Mouse (Mus musculus) right cerebral cortex, postnatal 25 days (tissue): ENCODE measurements around the gene Arl5a.

Experiments
- DNase-seq: peaks from one replicate; pipeline ENCODE4 v3.0.0; 2022

The Arl5a gene

DNA sequence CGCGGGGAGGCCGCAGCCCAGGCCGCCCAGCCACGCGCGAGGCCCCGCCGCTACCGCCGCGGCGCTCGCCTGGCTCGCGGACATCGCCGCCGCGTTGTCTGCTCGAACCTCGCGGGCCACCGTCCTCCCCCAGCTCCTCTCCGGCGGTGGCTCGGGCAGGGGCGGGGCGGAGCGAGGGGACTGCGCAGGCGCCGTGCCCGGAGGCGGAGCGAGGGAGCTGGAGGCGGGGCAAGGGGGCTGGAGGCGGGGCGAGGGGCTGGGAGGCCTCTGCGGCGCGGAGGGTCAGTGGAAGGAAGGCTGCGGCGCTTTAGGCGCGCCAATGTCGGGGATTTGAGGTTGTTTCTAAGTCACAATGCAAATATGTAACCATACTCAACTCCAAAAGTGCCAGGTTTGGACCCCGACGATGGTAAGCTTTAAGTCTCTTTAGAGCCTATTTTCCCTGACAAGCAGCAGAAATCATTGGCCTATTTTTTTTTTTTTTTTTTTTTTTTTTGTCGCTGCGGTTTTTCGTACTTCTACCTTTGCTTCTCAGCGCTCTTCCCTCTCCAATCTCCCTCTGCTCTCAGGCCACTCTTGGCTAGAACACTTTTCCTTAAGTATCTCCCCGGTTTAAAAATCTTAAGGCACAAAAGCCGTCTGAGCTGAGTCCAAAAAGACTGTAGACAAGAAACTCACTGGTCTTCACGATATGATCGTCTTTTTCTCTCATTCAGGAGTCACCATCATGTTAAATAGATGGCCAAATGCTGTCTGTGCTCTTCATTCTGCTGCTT lies at the start of gene Arl5a:
Gene Arl5a (minus strand): TSS at position 155 of the 776 bp plus-strand sequence.
- peak; percentile 98 for DNase-seq

DNA sequence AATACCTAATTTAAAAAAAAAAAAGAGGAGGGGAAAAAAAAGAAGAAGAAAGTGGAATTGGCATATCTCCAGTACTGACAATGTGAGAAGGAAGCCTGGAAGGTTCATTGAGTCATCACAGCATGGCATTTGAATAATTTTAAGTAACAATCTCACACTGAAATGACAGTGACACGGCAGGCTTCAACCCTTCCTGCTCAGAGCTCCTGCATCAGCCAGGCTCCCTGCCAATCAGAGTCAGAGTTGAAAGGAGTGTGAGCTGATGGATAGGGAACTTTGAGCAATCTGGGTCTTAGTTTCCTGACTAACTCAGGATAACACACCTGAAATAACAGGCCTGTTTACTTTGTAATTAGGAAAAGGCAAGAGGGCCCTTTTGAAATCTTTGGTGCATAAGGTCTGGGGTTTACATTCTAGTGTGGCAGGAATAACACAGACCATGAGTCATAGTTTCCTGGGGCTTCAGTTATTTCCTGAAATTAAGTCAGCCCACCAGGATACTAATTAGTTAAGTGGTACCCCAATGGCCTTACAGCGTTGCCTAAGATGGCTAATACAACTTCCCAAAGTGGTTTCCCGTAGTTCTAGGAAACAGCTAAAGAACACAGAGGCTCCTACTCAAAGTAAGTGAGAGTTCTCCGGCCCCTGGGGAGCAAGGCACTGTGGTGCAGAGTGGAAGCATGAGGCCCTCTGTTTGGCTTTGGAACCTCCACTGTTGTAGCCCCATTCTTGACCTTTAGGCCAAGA lies 47.0 kb upstream of the Arl5a start:
- no peak for DNase-seq

DNA sequence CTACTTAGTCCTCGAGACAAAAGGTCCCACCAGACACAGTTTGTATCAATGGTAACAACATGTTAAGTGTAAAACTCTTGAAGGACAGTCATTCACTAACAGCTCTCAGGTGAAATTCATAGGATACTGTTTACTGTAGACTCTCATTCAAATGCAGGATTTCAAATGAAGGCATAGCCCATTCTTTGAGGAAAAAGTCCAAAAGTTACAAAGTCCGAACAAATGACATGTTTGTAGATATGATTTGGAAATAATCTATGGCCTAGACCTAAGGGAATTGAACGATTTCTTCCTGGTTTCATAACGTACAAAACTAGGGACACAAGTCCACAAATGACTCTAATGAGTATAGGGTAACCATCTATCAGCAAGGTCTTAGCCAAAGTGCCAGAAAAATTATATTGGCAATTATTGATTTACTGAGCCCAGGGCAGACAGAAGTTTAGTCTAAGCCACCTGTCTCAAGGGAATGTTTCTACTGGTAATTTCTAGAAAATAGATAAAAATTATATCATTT lies 45.4 kb upstream of the Arl5a start:
- no peak for DNase-seq

DNA sequence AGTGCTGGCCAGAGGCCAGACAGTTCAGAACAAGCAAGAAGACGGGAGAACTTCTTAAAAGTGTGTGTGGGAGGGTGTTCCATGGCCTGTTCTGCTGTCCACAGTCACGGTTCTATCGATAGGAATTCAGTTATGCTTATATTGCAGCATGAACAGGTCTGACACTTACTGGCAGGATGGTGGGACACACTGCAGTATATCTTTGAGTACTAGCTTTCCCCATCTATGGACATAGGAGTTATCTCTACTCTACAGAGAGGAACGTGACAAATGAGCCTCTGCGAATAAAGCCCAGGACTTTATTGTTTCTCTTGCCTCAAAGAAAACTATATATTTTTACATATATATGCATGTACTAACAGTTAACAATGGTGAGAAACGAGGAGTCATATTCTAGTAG lies 42.9 kb upstream of the Arl5a start:
- no peak for DNase-seq

DNA sequence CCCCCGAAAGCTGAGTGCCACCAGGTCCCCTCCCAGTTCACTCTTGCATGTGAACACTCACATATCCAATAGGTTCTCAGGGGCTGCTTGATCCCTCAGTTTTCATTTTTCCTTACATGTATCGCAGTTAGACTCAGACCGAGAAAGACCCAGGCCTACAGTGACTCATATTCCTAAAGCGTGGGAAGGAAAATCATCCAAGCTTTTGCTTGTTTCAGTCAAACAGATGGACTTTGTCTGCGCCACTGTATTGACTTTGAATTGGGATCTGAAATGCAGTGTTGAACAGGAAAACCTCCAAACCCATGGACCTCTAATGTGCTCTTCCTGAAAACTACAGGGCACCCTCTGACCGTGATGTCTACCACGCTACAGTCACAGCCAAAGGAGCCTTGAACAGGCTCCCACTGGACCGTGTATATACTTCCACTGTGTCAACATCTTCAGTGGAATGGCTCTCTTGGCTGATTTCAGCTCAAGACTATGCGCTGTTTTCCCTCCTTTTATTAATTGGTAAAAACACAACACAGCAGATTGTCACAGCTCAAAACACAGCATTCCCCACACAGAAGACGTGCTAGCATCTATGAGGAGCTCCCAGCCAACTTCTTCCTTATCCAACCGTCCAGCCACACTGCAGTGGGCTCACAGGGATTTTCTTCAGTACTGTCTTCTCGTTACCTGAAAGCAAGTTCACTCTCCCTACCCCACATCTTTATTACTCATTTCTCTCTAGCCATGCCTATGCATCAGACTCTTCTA lies 36.7 kb upstream of the Arl5a start:
- no peak for DNase-seq

DNA sequence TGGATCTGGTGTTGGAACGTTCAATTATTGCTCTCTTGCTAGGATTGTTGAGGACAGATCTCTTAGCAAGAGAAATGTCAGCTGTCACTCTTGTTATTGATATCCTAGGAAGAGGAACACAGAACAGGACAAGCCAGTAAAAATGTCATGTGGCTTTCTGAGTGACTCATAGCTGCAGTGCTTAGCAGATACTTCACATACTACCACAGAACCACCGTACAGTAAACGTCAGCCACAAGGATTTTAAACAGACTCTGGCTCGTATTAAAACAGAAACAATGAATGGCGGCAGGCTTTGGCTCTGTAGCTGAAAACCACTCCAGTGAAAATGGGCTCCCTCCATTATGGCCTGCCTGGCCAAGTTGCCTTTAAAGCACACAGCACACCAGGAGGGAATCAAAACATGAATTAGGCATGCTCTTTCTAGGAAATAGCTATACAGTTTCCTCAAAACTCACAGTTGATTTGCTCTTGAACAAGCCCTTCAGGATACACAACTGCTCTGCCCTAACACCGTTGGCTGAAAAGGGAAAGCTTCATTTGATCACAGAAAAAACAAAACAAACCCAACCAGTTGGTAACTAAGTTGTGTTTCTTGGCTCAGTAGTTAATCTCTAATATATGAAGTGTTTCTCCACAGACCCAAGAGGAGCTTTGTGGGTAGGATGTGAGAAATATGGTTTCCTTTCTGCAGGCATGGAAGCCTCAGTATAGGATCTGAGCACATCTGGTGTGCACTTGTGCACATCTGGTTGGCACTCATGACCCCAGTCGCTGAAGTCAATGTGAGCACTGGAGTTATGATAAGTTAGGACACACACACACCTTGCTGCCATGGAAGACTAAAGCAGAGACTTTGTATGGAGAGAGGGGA lies 31.1 kb upstream of the Arl5a start:
- no peak for DNase-seq

DNA sequence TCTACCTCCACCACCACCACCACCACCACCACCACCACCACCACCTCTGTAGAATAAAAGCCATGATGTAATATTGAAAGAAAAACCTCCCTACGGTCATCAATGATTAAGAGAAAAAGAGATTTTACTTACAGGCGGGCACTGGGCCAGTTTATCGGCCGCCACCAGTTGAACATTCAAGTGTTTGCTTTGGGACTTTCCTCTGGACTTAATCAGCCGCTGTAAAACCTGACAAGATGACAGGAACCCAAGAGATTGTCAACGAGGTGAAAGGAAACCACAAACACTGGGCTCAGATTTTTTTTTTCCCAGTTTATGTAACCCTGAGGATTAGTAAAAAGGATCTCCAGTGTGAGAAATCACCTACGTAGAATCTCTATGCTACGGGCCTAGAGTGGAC lies 25.1 kb upstream of the Arl5a start:
- no peak for DNase-seq

DNA sequence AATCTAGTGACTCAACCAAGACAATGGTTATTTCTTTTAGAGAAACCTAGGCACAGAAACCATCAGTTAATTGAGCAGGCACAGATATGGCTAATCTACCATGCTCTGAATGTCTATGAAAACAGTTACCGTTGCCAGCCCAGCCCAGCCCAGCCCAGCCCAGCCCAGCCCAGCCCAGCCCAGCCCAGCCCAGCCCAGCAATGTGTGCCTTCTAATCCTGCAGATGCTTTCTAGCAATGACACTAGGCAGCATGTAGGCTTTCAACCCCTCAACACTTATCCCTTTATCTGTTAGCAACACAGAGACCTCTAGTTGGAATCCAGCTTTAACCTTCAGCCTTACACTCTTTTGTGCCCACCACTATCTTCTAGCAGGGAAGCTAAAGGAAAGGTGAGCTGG lies 24.2 kb upstream of the Arl5a start:
- DNase-seq = no peak

DNA sequence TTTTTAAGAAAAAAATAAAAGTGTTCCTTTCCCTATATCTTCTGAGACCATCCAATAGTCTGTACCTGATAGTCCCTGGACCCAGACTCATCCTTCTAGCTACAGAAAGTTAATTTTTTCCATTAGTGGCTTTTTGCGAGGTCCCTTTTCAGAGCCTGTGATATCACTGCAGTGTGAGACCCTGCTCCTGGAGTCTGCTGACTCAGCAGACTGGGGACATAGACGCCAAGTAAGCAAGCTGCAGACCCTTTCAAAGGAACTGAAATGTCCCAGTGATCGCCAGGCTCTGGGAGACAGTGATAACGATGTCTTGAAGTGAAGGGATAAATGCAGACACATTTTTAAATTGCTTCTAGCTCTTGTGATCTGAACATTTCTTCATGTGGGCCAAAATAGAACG lies 21.9 kb upstream of the Arl5a start:
- no peak for DNase-seq

DNA sequence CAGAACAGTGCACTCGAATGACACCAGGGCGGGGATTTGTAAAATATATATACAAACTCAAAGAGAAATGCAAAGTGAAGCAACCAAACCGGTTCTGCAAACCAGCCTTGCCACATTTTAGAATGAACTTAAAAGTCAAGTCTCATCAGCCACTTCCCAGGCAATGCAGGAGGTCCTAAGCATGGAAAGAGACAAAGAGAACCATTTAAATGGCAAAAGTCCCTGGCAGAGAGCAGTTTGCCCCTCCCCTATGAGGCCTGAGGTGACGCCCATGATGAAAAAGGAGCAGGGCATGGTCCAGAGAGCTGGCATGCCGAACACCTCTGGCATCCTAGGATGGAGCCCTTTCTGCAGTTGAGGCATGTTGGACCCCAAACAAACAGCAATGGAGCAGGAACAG lies 17.4 kb upstream of the Arl5a start:
- DNase-seq = no peak

DNA sequence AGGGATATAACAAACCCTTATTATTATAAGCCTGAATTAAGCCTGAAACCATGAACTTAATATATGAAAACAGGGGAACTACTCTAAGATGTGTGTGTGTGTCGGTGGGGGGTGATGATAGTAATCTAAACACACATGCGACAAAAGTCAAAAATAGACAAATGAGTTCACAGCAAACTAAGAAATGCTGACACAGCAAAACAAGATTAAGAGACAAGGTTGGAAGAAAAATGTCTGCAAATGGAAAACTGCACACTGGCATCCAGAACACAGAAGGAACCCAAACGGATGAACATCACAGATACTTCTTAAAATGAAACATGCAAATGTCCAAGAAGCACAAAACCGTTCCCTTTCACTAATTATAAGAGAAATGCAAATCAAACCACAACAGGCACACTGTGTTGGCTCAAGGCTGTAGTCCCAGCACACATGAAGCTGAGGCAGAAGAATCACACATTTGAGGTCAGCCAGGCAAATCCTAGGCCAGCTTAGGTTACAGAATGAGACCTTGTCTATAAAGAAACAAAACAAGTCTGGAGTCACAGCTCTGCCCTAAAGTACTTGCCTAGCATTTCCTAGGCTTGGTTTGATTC lies 15.8 kb upstream of the Arl5a start:
- no peak for DNase-seq

DNA sequence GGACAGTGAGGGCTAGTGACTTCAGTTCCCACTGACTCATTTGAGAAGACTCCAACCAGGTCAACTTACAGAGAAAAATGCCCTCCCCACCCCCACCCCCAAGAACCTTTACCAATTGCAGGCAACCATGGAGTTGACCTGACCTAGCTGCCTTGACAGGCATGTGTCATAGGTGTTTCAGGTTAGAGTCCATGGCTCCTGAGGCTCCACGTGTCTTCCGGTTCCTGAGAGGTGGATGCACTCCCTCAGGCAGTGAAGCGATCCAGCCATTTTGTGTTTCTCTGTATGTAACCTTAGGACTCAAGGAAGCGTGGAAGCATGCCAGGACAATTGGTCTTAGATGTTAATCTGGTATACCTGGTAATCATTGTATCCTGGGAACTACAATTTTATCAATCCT lies 13.7 kb upstream of the Arl5a start:
- no peak for DNase-seq

DNA sequence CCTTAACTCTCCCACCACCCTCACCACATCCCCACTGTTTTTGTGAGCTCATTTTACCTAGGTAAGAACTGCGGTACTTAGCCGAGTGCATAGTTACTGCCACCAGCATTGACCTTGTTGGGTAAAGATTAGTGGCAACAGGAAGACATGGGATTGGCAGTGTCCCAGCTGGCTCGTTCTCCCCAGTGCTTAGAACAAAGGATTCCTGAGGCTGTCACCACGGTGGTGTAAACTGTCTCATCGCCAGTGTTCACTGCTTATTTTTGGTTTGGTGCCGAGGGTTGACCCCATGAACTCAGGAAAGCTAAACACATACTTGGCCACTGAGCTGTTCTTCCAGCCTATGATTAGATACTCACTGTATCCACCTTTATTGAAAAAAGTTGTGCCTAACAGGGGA lies 13.3 kb upstream of the Arl5a start:
- DNase-seq = no peak

DNA sequence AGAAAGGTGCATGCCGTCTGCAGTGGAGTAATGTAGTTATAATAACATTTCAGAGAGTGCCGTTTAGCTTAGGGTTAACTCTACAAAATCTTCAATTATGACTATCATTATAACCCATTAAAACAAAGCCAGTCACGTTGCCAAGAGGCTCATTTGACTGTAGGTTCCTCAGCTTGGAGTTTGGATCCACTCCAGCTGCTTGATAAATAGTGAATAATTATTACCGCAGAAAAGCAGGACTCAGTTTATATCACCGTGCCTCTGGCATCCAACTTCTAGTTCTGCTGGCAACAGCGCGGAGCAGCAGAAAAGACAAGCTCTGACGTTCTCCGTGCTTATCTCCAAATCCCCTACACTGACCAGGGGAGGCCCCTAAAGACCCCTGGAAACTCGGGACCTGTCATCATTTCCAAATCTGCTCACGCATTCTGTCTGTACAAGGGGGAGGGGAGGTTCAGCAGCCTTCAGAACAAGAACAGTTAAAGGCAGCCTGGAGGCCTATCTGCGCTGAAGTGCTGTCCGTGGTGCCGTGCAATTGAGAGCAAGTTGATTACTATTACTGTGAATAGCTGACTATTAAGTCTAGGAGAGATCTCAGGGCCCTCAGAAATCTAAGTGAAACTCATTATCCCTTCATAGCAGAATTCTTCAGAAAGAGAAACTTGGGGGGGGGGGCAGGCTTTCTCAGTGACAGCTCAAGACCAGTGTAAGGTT lies 11.4 kb upstream of the Arl5a start:
- DNase-seq = no peak

DNA sequence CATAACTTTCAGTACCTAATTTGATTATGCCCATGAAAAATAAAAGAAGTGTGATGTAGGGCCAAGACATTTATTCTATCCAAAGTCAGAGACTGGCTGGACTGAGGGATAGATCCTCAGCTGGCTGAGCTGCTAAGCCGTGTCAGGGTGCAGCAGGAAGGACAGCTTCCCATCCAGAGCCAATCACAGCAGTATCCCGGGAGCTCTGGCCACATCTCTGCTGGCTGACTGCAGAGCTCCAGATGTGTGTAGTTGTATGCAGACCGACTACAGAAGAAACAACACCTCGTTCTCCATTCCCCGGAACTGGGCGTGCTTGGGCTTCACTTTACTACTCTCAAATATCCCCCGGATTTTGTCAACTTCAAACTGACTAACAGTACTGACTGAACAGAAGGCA lies 8.7 kb upstream of the Arl5a start:
- no peak for DNase-seq

DNA sequence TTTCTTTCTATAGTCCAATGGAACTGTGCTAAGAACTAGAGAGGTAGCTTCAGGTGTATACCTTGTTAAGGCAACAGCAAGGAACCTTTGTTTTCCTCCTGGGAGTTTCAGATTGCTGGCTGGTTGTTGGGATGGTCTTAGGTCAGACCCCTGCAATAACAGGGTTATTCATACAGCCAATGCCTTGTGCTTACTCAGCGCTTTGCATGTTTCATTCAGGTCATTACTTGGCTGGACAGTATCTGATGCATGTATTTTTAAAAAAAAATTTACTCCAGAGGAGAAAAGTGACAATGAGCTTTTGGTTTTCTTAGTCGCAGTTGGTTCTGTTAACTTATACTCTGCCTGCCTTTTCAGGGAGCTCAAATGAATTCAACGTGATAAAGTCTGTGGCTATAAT lies 2.7 kb upstream of the Arl5a start:
- no peak for DNase-seq

DNA sequence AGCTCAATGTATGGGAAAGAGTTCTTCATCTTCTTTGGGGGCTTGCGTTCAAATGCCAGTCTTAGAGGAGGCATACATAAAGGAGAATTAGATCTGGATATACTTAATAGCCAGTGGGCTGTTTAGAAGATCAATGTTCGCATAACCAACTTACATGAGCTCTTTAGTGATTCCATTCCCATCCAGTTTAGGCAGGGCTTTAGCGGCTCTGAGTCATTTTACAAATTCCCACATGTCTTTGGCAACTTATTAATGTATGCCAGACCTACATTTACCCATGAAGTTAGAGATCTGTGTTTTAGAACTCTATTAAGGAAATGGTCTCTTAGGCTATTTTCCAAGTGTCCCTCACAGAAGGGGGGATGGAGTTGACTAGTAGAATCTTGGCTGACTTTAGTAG lies 1.3 kb upstream of the Arl5a start:
- no peak for DNase-seq

DNA sequence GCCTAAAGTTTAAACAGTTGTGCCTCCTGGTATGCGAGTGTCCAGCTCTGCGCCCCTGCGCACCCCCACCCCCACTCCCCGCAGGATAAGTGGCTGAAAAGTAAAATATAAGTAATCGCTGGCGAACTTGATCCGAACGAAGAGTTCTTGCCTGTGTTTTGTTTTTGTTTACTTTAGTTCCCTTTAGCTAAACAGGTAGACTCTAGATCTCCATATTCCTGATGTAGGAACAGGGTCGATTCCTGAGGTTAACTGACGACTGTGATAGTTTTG lies 758 bp upstream of the Arl5a start:
- DNase-seq = no peak

DNA sequence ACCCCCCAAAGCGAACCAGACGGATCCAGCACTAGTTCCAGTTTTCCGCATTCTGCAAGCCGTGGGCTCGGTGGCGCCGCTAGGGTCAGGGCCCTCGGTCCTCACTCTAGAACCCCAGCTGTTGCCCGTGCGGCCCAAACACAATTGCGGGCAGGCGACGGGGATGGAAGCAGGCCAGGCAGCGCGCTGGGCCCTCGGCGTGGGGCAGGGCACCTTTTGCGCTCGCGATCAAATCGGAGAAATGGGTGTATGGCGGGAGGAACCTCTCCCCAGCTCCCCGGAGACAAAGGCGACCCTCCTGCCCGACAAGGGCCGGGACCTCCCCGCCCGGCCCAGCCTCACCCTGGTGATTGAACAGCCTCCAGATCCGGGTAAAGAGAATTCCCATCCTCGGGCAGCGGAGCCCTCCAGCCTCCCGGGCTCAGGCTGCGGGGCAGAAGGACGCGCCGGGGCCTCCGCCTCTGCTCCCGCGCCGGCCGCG lies 413 bp downstream of the Arl5a start:
- no peak for DNase-seq

DNA sequence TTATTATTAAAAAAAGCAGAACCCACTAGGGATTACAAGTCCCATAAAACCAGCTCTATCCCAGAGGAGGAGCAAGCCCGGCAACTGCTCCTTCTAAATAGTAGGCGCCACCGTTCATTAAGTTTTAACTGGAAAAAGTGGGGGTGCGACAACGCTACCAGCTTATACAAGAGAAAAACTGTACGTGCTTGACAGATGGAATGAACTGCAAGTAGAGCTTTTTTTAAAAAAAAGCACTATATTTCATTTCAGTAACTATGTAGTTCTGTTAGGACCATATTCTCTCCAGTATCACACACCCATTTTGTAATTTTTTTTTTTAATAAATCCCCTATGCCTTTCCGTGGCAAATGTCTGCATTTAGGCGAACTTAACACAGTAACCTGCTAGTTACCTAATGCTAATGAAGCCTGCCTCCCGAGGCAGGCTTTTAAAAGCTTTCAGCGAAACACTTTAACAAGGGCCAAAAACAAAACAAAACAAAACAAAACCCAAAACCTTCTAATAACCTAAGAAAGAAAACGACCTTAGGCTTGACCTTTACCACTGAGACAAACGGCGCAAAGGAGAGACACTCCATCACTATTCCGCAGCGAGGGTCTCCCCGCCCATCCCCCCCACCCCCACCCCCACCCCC lies 972 bp downstream of the Arl5a start:
- DNase-seq = no peak
